13 mouse cellular contexts compared by ENCODE assay signal in genomic region chr10:89531976-89532375, GRCm38 (mm10). TPM values are rescaled to one million over a fixed set of nuclear protein-coding genes. Genes with fewer than 3 reads are reported as not detected.
DNase-seq lines count a peak whose midpoint lies in the region; ATAC-seq lines count a peak whose summit lies in the region.
"Had no signal": no experiment of that assay in that cellular context is flagged by ENCODE, and none has a peak within 500 bp of the region (broad histone marks: within the 10 kb centered on the region; RNA-seq: fewer than 3 reads in every experiment).

No protein-coding gene starts in this region.

- H3K4me2 ChIP-seq in kidney, embryonic 16.5 days (replicated peaks; ENCODE audit: low read depth, low read length), result no peak overlapping the region
- 0 out of 2 replicates have a peak overlapping the region, but pooled peaks have one; percentile 25 for H3K4me2 ChIP-seq in liver, embryonic 13.5 days
- H3K4me2 ChIP-seq: hindbrain, embryonic 13.5 days; neural tube, embryonic 15.5 days had no signal

- no peak for ATAC-seq in cerebellum, adult (ENCODE audit: insufficient number of reproducible peaks, low FRiP score, low TSS enrichment)
- no peak for ATAC-seq in kidney, embryonic 16.5 days (ENCODE audit: low FRiP score, low TSS enrichment)
- ATAC-seq in liver, embryonic 13.5 days (ENCODE audit: low read depth), result peak; percentile 48; the same call in 1 of the 2 replicates
- ATAC-seq: forebrain, postnatal 0 days had no signal

- no peaks in the 10 kb centered on the region for H3K36me3 ChIP-seq in kidney, embryonic 16.5 days (ENCODE audit: insufficient read depth, low read length)
- H3K36me3 ChIP-seq in liver, embryonic 13.5 days, result no peaks in the 10 kb centered on the region
- H3K36me3 ChIP-seq: hindbrain, embryonic 13.5 days; neural tube, embryonic 15.5 days had no signal

- H3K9ac ChIP-seq in kidney, embryonic 16.5 days (replicated peaks; ENCODE audit: low read length), result no peak overlapping the region
- no peak overlapping the region for H3K9ac ChIP-seq in liver, embryonic 13.5 days
- H3K9ac ChIP-seq: forebrain, postnatal 0 days; hindbrain, embryonic 13.5 days; neural tube, embryonic 15.5 days had no signal

- no peak overlapping the region for H3K27ac ChIP-seq in kidney, embryonic 16.5 days (ENCODE audit: low read length)
- H3K27ac ChIP-seq in liver, embryonic 13.5 days, result peak overlapping the region; percentile 13; the same call in 1 of the 2 replicates
- H3K27ac ChIP-seq: hindbrain, embryonic 13.5 days; neural tube, embryonic 15.5 days had no signal

- H3K27me3 ChIP-seq in kidney, embryonic 16.5 days (ENCODE audit: insufficient read depth, low read length), result no peaks in the 10 kb centered on the region
- H3K27me3 ChIP-seq in liver, embryonic 13.5 days, result no peaks in the 10 kb centered on the region
- H3K27me3 ChIP-seq: CH12.LX; hindbrain, embryonic 13.5 days; neural tube, embryonic 15.5 days had no signal

- no peak overlapping the region for H3K4me3 ChIP-seq in kidney, embryonic 16.5 days (ENCODE audit: low read length)
- H3K4me3 ChIP-seq in liver, embryonic 13.5 days (replicated peaks), result 0 out of 2 replicates have a peak overlapping the region, but pooled peaks have one; percentile 14
- H3K4me3 ChIP-seq: hindbrain, embryonic 13.5 days; neural tube, embryonic 15.5 days had no signal

- no peaks in the 10 kb centered on the region for H3K9me3 ChIP-seq in kidney, embryonic 16.5 days (ENCODE audit: low read length)
- H3K9me3 ChIP-seq in liver, embryonic 13.5 days (replicated peaks), result no peaks in the 10 kb centered on the region
- H3K9me3 ChIP-seq: hindbrain, embryonic 13.5 days; neural tube, embryonic 15.5 days had no signal

- DNase-seq in cerebellum, postnatal 14 days, result peak; percentile 9 to 11
- DNase-seq in kidney, postnatal 14 days, result peak; percentile 19
- DNase-seq in 416B (ENCODE audit: low read depth), result peak; percentile 18
- no peak for DNase-seq in liver, embryonic 13.5 days
- DNase-seq in B cell, adult 2 months, result no peak
- no peak for DNase-seq in testis, postnatal 14 days (ENCODE audit: low spot score)
- DNase-seq: forebrain, postnatal 0 days; thymus, postnatal 25 days had no signal

- WGBS in kidney, embryonic 16.5 days, result 83% methylated on average over 2 of the region's 2 CpGs
- 48% methylated on average over 2 of the region's 2 CpGs for WGBS in liver, embryonic 13.5 days (ENCODE audit: insufficient replicate concordance)

- 0 out of 2 replicates have a peak, but pooled peaks cover 3% of the 10 kb centered on the region for H3K4me1 ChIP-seq in kidney, embryonic 16.5 days (ENCODE audit: insufficient read depth, low read length)
- H3K4me1 ChIP-seq in liver, embryonic 13.5 days (replicated peaks), result peaks cover 6% of the 10 kb centered on the region

RNA-seq across cellular contexts. Expression of gene Nr1h4, which starts 1.4 kb away (rescaled TPM):
- polyA plus RNA-seq in kidney, embryonic 16.5 days (2015; fragmentation: Nextera tagmentation; extraction: Ambion mirVana), result 3.9 and 4.2 TPM in 2 replicates
- 2.9 and 3.7 TPM in 2 replicates for polyA plus RNA-seq in liver, embryonic 13.5 days (2015; fragmentation: Nextera tagmentation; extraction: Ambion mirVana)
- polyA plus RNA-seq: forebrain, postnatal 0 days; hindbrain, embryonic 13.5 days; neural tube, embryonic 15.5 days had no signal

Comparison
In these comparisons a context has a peak if more than half of its experiments do, and no peak if none do; other contexts are left out.
1. DNase-seq: peak in cerebellum, postnatal 14 days (2 of 2), kidney, postnatal 14 days (single experiment) and 416B (single experiment); none in liver, embryonic 13.5 days (single experiment), B cell, adult 2 months (0 of 2) and testis, postnatal 14 days (single experiment).